Mouse (Mus musculus) testis, postnatal 10 days (tissue): ENCODE measurements around the gene Filip1l.
"Not testable (repeated sequence)": the region's sequence is repeated elsewhere in the genome, so short reads cannot be mapped to it uniquely, and the experiment has no call there.

Experiments used
- DNase-seq: peaks from one replicate; pipeline ENCODE4 v3.0.0; 2021; ENCODE audit warnings: low spot score

The Filip1l gene

DNA sequence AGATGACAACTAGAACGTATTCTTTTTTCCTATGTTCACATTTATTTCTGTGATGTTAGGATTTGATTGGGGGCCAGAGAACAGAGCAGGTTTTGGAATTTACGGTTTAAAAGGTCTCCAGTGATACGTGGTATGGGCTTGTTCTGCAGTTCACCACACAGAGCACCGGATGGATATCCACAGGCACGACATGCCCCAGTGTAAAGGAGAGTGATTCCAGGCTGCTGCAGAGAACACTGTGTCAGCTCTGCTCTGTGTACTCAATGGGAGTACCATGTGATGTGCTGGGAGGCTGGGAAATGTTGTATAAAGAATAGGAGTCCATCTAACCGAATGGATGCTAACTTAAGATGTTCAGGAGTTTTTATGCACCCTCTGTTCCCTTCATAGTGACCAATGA, 1.0 kb downstream of the Filip1l start:
- no peak for DNase-seq

DNA sequence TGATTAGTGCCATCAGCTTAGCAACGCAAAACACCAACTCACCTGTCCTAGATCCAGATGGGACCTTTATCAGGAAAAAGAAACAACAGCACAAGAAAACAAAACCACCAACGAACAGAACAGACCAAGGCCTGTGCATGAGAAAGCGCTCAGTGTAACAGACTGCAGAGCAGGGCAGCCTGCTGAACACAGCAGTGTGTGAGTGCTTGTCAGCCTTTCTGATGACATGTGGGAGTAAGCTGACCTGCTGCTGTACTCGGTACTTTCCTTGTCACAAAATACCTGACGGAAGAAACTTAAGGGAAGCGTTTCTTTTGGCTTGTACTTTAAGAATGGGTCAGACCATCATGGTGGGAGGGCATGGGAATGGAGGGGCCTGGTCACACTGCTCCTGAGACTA, 3.6 kb downstream of the Filip1l start:
- no peak for DNase-seq

DNA sequence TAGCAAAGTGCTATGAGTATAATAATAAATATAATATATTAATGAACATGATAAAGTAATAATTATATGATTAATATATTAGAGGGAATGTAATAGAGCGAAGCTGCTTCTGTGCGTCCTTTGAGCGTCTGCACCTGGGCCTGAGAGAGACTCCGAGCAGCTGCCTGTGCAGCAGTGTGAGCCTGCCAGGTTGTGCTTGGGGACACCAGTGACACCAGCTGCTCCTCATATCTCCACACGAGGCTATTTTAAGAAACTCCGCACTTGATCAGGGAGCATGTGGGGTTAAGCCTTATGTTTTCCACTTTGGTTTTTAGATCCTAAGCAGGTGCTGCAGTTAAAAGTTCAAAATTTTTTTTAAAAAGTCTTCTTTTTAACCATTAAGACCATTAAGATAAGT, 4.1 kb downstream of the Filip1l start:
- DNase-seq = no peak

DNA sequence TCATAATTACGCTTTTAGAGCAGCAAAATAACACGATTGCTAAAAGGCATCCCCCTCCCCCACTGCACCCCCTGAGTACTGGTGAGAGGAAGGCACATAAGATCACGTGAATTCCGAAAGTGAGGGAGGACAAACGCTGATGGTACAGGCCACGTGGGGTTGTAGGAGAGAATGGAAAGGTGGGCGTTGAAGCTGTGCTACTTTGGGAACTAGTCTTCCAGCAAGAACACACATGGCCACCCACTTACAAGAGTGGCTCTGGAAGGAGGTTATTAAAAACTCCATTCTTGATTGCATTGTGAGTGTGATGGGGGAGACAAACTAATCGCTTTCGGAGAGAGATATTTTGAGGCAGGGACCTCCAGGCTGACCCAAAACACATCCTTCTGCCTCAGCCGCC, 6.4 kb downstream of the Filip1l start:
- DNase-seq = no peak

DNA sequence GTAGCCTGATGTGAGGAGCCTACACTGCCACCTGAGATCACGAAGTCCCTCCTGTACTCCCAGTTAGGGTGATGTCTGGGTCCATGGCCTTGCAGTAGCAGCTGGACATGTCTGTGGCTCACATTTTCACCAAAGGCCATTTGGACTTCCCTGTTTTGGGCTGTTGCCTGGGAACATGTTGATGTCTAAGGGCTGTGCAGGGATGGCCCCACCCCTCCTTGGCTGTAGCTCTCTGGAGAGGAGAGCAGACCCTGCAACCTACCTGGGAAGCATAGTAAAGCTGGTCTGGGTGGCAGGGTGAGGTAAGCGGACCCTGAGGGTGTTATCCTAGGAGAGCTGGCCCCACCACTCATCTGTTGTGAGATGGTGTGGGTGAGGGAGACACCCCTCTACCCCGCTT, 7.9 kb downstream of the Filip1l start:
- DNase-seq = no peak

DNA sequence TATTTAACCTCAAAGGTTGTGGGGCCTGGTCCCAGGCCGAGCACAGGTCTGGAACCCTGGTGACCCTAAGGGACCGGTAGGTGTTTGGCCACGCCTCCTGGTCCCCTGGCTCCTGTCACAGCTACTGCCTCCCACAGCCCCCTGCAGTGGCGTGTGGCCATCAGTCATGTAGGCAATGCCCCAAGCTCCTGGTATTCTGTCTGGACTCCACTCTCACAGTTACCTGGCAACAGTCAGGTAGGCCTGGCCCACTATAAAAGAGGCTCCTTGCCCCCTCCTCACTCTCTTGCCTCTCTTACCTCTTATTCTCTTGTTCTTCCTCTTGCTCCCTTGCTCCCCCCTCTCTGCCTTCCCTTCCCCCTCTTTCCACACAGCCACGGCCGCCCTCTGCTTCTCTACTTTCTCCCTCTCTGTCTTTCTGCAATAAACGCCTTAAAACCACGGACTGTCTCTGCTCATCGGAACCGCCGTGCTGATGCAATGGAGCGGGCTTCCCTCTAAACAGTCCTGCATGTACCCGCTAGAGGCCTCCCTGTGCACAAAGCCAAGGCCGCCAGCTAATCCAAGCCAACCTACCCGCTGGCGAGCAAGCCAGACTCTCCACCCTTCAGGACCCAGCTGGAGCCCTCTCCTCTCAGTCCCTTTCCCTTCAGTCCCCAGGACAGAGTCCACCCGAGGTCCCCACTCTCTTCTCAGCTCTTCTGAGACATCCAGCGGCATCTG, 9.9 kb downstream of the Filip1l start:
- DNase-seq = peak; percentile 72

DNA sequence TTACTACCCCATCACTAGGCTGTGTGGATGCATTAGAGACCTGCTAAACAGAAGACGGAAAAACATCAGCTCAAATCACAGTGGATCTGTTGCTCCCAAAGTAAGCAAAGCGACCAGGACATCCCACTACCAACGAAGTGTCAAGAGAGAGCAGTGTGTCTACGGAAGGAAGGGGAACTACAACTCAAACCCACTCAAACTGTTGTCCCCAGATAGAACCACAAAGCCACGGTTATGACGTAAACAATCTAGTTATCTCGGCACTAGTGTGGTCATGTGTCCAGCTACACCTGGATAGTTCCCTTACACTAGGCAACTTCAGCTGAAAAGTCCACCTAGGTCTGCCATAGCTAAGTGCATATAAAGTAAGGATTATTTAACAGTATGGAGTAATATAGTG, 11.6 kb downstream of the Filip1l start:
- DNase-seq = no peak

DNA sequence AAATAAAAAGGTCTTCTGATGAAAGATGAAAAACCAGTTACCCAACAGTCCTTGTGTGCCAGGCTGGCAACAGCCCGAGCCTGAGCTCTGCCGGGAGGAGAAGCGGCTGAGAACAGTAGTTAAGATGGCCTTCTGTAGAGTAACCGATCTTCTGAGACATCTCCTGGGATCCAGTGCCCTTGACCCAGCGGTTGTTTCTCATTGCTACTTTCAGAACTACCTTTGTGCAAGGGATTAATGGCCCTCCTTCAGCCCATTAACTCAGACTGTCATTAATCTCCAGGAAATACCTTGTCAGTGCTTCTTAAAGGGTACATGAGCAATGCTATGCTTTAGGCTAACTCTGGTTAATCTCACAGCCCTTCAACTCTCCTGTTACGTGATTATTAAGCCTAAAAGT, 13.2 kb downstream of the Filip1l start:
- no peak for DNase-seq

DNA sequence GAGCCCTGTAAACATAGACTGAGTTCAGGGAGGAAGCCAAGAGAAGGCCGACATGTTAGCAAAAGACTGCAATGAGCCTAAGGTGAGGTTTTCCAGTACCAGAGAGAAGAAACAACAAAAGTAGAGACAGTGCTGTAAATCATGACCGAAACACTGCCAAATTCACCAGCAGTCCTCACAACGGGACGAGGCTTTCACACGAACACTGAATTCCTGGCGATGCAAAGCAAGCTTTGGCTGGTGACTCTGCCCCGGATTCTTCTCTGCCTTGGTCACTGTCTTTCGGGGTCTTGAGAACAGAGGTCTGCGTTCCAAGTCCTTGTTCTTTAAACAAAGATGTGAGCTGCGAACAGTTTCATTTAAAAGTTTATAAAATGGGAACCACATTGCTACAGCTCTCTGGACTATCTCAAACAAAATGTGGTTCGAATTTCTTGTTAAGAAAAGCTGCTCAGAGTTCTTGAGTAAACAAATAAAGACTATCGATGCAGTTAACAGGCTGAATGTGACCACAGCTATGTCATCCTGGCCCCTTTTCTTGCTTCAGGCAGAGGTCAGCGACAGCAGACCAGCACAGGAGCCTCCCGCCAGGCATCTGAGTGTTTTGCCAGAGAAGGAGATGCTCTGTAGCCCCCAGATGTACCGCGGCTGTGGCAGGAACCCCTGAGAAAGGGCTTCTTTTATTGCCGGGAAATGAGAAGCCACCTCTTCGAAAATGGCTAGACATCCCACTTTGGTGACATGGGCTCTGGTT, 14.2 kb downstream of the Filip1l start:
- DNase-seq = no peak

DNA sequence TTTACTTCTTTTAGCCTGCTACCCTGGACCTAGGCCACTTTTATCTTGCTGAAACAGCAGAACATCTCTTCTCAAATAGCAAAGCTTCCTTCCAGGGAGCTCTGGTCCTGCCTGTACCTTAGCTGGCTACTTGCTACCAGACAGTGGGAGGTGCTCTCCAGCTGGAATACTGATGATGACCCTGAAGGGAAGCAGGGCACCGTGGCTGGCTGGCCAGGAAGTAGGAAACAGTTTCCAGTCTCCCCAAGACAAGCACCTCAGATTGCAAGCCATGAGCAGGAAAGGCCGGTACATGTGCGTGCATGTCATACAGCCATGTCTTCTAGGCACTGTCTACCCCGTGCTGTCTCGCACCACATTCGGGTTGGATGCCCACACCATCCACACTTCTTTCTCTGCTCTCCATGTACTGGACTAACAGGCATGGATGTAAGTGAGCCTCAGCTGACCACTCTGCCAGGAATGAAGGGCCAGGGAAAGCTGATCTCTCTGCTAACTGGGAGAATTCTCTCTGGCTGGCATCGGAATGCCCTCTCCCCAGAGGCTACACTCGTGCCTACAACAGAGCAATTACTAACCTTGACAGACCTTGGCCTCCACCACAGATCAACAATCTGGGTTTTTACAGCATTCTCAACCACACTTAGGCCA, 17.1 kb downstream of the Filip1l start:
- DNase-seq = no peak

DNA sequence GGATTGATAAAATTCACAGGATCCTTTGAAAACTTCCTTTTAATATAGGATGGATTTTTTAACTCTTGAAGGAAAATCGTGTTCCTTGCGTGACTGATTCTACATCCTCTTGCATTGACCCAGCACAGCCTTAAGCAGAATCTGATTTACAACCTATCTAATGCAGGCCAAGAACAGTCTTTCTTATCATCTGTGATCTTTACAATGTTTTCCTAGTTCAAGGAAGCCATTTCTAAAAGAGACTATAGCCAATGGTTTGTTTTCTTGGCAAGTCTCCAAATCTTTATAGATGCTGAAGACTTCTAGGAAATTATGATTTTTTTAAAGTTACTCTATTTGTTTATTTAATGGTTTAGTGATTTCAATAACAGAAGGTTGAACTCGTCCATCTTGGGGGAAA, 19.3 kb downstream of the Filip1l start:
- DNase-seq = no peak

DNA sequence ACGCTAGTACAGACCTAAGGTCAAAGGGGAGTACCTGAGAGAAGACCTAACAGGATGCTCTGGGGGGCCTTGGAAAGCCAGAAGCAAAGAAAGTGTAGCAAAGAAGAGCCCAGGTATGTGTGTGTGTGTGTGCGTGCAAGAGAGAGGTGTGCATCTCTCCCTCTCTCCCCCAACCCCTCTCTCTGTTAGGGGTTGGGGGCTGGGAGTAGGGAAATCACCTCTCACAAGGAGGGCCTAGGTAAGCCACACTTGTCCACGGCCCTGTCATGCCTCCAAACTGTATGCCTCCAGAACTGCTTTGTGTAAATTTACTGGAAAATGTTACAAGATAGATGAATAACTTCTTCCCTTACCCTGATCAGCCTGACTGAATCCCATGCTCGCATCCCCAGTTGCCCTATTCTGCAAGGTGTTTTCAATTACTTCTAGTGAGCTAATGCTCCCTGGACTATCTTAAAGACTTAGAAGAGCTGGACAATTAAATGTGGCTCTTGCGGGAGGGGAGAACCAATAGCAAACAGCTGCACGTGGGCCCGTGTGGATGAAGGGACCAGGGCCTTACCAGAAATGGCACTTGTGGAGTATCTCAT, 22.4 kb downstream of the Filip1l start:
- DNase-seq = no peak

DNA sequence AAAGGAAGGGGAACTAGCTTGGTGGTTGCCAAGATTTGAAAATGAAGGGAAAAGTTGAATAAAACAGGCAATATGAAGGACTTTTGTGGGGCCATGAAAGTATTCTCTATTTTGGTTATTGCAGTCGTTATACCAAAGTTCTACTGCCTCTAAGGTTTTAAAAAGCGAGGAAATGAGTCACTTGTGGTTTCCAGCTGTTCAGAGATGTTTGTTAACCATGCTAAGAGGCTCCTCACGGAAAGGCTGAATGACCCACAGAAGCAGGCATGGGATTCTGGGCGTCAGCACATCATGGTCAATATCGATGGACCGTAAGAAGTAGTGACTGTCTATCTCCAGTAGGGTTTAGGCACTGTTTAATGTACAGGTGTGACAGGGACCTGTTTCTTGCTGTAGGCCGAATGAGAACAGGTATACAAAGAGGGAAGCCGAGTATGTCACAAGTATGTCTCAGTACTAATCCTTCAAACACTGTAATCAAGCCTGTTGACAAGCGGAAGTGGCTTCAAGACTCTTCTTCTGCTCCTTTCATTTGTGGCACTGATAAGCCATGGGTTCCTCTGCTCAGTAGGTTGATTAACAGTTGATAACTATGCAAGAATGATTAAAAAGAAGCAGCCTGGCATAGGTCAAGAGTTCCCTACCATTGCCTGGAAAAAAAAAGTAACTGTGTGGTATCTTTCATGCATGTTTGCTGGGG, 25.9 kb downstream of the Filip1l start:
- DNase-seq = no peak

DNA sequence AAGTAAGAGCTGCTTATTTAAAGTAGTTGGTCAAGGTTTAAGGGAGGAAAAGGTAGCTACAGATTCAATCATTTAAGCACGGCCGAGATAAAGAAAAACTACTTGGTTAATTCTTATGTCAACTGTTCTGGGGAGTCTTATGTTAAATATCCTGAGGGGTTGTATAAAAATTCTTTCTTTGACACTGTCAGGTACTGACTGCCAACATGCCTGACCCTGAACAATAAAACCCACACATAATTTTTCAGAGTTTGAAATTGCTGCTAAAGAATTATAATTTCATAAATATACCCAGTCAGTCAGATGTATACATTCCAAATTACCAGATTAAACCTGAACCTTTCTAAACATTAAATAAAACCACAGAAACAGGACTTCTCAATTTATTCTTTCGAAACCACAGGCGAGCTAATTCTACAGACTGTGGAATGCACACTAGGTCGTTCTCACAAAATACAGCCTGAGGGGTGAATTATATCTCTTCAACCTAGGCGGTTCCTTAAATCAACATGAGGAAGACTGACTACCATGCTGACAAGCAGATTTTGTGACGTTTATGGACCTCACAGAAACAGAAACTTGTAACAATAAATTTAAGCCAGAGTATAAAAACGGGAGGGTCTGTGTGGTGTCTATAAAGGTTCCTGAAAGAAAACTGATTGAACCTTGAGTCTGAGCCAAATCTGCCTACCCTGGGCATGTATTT, 30.5 kb downstream of the Filip1l start:
- no peak for DNase-seq

DNA sequence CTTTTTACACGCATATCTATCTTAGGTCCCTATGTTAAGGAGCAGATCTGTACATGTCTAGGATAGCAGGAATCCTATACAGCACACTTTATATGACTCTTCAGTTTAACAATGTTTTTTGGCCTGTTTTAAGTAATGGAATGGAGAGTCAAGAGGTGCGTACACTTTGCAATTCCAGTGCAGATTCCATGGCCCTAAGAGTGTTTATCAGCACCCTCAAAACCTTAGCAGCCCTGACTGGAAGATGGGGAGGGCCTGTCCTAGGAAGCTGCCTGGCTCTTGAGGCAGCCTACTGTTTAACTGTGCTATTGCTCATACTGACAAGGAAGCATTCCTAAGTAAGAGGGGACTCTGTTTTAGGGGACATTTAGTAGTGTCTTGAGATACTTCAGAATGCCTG, 31.4 kb downstream of the Filip1l start:
- no peak for DNase-seq

DNA sequence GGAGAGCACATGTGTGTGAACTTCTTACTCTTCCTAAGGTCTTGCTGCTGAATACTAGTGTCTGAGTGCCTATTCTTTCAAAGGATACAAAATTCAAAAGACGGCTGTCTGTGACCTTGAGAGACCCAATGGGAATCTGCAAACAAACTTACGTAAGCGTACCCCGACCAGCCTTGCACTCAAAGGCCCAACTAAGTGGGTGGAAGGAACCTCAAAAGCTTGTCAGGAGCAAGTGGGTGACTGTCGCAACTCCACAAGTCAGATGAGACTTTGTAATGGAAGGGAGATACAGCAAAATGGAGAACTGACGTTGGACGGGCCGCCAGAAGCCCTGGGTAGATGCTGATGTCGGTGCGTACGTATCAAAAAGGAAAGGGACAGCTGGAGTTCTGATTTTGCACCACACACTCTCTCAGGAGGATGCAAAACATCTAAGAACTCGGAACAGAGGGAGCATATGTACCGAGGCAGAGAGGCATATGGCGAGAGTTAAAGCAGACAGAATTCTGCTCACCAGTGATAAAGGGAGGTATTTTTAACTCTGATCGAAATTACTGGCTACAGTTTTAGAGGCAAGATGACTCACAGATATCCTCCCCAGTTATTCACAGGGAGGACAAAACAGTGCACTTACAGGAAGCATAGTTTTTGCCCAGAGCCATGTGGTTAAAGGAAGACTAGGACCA, 36.8 kb downstream of the Filip1l start:
- DNase-seq = no peak

DNA sequence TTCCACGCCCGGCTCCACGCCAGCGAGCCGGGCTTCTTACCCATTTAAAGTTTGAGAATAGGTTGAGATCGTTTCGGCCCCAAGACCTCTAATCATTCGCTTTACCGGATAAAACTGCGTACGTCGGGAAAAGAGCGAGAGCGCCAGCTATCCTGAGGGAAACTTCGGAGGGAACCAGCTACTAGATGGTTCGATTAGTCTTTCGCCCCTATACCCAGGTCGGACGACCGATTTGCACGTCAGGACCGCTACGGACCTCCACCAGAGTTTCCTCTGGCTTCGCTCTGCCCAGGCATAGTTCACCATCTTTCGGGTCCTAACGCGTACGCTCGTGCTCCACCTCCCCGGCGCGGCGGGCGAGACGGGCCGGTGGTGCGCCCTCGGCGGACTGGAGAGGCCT, 38.3 kb downstream of the Filip1l start:
- DNase-seq = not testable (repeated sequence)

DNA sequence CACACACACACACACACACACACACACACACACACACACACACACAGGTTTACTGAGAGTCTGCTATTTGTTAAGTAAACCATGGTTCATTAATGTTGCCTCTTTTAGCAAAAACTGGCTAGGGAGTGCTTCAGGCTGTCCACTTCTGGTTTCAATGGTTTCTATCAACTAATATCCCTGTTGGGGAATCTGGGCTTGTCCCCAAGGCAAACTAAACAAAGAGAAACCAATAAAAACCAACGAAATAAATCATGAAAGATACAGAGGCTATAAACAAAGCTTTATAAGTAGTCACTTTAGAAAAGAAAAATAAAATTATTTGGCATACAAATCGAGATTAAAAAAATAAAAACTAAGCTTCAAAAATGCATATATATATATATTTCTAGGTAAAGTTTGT, 39.6 kb downstream of the Filip1l start:
- no peak for DNase-seq

DNA sequence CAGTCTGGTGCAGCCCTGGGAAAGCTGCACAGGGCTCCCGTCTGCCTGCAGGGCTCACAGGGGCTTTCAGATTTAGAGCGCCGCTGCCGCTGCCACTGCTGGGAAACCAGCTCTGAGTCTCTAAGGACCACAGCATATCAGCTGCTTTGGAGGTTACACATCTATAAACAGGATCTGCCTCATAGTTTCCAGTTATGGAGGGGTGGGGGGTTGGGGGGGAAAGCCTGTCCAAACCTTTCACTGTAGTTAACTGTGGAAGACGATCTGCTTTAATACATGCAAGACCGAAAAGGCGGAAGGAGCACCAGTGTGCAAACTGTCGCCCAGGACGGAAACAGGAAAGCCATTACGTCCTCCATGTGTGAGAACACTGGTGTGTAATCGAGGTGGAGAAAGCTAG, 40.3 kb downstream of the Filip1l start:
- DNase-seq = no peak

DNA sequence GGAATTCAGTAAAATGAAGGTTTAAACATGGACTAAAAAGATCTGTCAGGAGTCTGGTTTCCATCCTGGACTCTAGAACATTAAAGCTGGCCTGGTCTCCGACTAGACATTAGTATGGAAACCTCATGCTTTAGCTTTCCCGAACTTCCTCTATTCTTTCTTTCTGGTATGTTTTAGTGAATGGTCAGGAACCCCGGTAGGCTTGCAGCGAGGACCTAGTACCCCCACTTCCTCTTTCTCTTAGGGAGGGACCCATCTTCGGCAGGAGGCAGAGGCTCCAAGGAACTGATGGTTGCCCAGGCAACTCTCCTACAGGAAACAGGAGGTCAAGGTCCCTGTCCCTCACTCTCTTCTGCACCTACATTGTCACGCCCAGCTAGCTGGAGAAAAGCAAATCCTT, 43.4 kb downstream of the Filip1l start:
- no peak for DNase-seq

DNA sequence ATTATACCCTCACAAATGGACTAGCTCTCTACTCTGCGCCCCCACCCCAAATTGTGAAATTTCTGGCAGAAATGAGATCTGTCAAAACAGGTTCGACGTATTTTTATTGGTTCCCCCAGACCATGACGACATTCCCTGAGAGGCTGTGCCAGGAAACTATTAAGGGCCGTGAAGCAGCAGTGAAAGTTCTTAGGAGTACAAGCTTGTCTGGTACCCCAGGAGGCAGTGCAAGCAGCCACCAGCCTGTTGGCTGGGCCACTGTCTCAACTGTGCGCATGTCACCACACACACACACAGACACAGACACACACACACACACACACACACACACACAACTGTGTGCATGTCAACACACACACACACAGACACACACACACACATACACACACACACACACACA, 45.0 kb downstream of the Filip1l start:
- DNase-seq = no peak
